Mouse (Mus musculus) adrenal gland, postnatal 4 days (tissue): ENCODE measurements around the gene Vmn1r75. TPM values are rescaled to one million over a fixed set of nuclear protein-coding genes. Genes with fewer than 3 reads are reported as not detected.

Experiments used
- DNase-seq, 2 experiments: peaks; one replicate each; pipeline ENCODE4 v3.0.0; 2021 to 2022; ENCODE audit warnings: low spot score in 2 of 2, mixed read lengths in 2 of 2
- long read RNA-seq, 2 experiments: library from polyadenylated mRNA; stranded (forward); transcript quantifications; one replicate each; pipeline ENCODE4 v2.0.0; 2021
- total RNA-seq, 2 experiments: library from RNA; stranded (reverse); gene quantifications; 2 replicates each; pipeline ENCODE4 v1.2.3; 2021

Gene Vmn1r75
- total RNA-seq, result not detected
- long read RNA-seq, experiment 1, result 0 reads
- long read RNA-seq, experiment 2, result 0 reads

DNA sequence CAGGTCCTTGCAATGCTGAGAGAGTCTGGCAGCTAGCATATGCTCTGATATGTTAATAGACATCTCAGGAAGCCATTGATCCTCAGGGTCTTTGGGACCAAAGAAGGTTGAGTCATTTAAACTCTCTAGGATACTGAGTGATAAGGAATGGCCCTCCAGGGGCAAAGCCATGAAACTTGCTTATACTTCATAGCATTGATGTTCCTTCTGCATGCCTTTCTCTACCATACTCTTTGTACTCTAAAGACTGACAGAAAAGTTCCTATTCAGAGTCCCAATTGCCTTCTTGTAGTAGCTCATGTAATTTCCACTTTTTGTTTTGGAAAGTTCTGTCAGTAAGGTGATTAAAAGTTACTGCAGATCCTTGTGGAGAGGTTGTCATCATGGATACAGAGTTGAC, at the start of gene Vmn1r75:
Gene Vmn1r75 (plus strand): TSS at position 301 of the 400 bp plus-strand sequence.
- DNase-seq, result no peak

DNA sequence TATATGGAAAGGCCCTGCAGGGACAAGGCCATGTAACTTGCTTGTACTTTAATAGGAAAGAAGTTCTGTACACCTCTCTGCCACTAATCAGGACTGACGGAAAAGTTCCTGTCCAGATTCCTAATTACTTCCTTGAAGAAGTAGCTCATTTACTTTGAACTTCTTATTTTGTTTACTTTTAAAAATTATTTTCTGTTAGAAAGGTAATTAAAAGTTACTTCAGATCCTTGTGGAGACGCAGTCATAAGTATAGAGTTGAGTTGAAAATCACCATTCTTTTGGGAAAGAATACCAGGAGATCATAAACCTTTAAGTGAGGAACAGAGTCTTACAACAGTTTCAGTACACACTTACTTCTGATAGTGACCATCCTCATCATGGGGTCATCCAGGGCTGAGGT, 40.8 kb upstream of the Vmn1r75 start, which contains the start of gene Vmn1r74:
Gene Vmn1r74 (plus strand): TSS at position 301 of the 400 bp plus-strand sequence.
- DNase-seq, result no peak

Other genes with a start within 250 kb of the Vmn1r75 start
- not detected for gene Vmn1r72, start 194.5 kb upstream of the Vmn1r75 start, total RNA-seq
- not detected for gene Vmn1r73, start 144.4 kb upstream of the Vmn1r75 start, total RNA-seq
- not detected for gene Vmn1r74, start 40.6 kb upstream of the Vmn1r75 start, total RNA-seq
- gene Vmn1r76, start 63.6 kb downstream of the Vmn1r75 start, total RNA-seq, result not detected
- not detected for gene Vmn1r77, start 162.1 kb downstream of the Vmn1r75 start, total RNA-seq